Mouse (Mus musculus): Measurements from ENCODE around the gene Clic1.

GRCm38 (mm10) chr17:35090166-35090932 is 40.6 kb downstream of the Clic1 start:
- no peak for TF ChIP-seq CTCF (IDR thresholded peaks at IDR 0.05; ENCODE audit: borderline replicate concordance, insufficient read depth, low read length)
- TF ChIP-seq POLR2A (IDR thresholded peaks at IDR 0.05; ENCODE audit: low read depth, low read length), result no peak
